Mouse (Mus musculus) heart, postnatal 0 days (tissue): Measurements from ENCODE around the gene 1700023F06Rik. TPM values are rescaled to one million over a fixed set of nuclear protein-coding genes. Genes with fewer than 3 reads are reported as not detected.

Experiments
- ATAC-seq: fragments of 200-750 bp; cut with Nextera tagmentation; 2 replicates; pipeline ENCODE4 v1.8.0; 2017; ENCODE audit warnings: low read depth, moderate number of reproducible peaks, moderate library complexity; ENCODE audit not compliant: insufficient read depth
- DNase-seq: peaks from one replicate; pipeline ENCODE4 v3.0.0-alpha.2; 2016; ENCODE audit warnings: low spot score
- H3K27ac ChIP-seq: fragments of 300-500 bp; sonication (generic); 2 replicates; pipeline ENCODE4 v1.5.1; 2014; ENCODE audit warnings: low read depth, mild to moderate bottlenecking
- H3K27me3 ChIP-seq: fragments of 300-500 bp; sonication (generic); 2 replicates; pipeline ENCODE4 v1.6.1; 2014; ENCODE audit warnings: low read length, mixed read lengths; ENCODE audit not compliant: control insufficient read depth, insufficient read depth
- H3K36me3 ChIP-seq: fragments of 300-500 bp; sonication (generic); replicated peaks from 2 replicates; pipeline ENCODE4 v1.6.1; 2014; ENCODE audit warnings: low read length, mixed read lengths; ENCODE audit not compliant: control insufficient read depth, insufficient read depth
- H3K4me1 ChIP-seq: fragments of 300-500 bp; sonication (generic); 2 replicates; pipeline ENCODE4 v1.6.1; 2014; ENCODE audit warnings: antibody characterized with exemption; ENCODE audit not compliant: control insufficient read depth, insufficient read depth
- H3K4me2 ChIP-seq: fragments of 300-500 bp; sonication (generic); 2 replicates; pipeline ENCODE4 v1.6.1; 2014; ENCODE audit warnings: low read depth, mild to moderate bottlenecking, low read length, moderate library complexity
- H3K4me3 ChIP-seq: fragments of 300-500 bp; sonication (generic); 2 replicates; pipeline ENCODE4 v1.5.1; 2014; ENCODE audit warnings: low read depth, low read length
- H3K9ac ChIP-seq: fragments of 300-500 bp; sonication (generic); replicated peaks from 2 replicates; pipeline ENCODE4 v1.6.1; 2014; ENCODE audit warnings: low read depth, low read length, mixed read lengths
- H3K9me3 ChIP-seq: fragments of 300-500 bp; sonication (generic); replicated peaks from 2 replicates; pipeline ENCODE4 v1.6.1; 2016; ENCODE audit warnings: low read length; ENCODE audit not compliant: control insufficient read depth
- CTCF ChIP-seq: IDR thresholded peaks from 2 replicates; pipeline ENCODE4 v1.5.1; 2016; ENCODE audit warnings: antibody characterized with exemption, control low read depth, low read depth
- EP300 ChIP-seq: IDR thresholded peaks from 2 replicates; pipeline ENCODE4 v1.6.1; 2016; ENCODE audit warnings: antibody characterized with exemption, low read depth
- WGBS: fragments of 180-500 bp; shearing (Covaris S2); extraction: QIAGEN DNeasy Blood & Tissue Kit; methylation state at CpG from one replicate; pipeline ENCODE4 v1.1.7; 2014; 5-methylcytosine and 5-hydroxymethylcytosine counted together
- polyA plus RNA-seq: library from polyadenylated mRNA; unstranded; fragments of >200 nt; fragmentation: Nextera tagmentation; extraction: Ambion mirVana; gene quantifications from 2 replicates; pipeline ENCODE4 v1.2.1, GENCODE M21; 2015
- total RNA-seq: library from RNA; depleted of rRNA; stranded (reverse); fragments of >200 nt; gene quantifications from 2 replicates; pipeline ENCODE4 v1.2.3, GENCODE M21; 2014; ENCODE audit warnings: low replicate concordance; rRNA removed

1700023F06Rik gene
- total RNA-seq (not detected in 2 replicates), polyA plus RNA-seq (0.10 TPM in 1 of 2 replicates, not detected in the other)

GRCm38 (mm10) chr11:103208458-103208857 is at the start of gene 1700023F06Rik:
Gene 1700023F06Rik, minus strand, starts transcription at chr11:103208558.
- H3K4me3 ChIP-seq, result no peak within 1 kb of the TSS
- no peak for DNase-seq
- TF ChIP-seq CTCF, result no peak
- no peak for TF ChIP-seq EP300
- H3K27me3 ChIP-seq, result no peaks in the 10 kb centered on the region; the same call in 1 of the 2 replicates
- H3K9me3 ChIP-seq, result no peaks in the 10 kb centered on the region
- H3K4me2 ChIP-seq, result no peak within 1 kb of the TSS
- H3K9ac ChIP-seq, result no peak within 1 kb of the TSS
- no peak for ATAC-seq
- no peak within 1 kb of the TSS for H3K27ac ChIP-seq
- no peaks in the 10 kb centered on the region for H3K36me3 ChIP-seq
- H3K4me1 ChIP-seq, result no peaks in the 10 kb centered on the region
- 87% methylated on average over 3 of the region's 3 CpGs for WGBS

GRCm38 (mm10) chr11:103257938-103258481 is 49.7 kb upstream of the 1700023F06Rik start:
- DNase-seq (no peak), ATAC-seq (no peak)
- no peaks in the 10 kb centered on the region for H3K36me3 ChIP-seq
- H3K9ac ChIP-seq, result no peak overlapping the region
- H3K27me3 ChIP-seq, result no peaks in the 10 kb centered on the region
- H3K4me1 ChIP-seq, result peaks cover 16% of the 10 kb centered on the region
- no peak for TF ChIP-seq EP300
- no peak for TF ChIP-seq CTCF
- WGBS, result 83% methylated on average over 4 of the region's 4 CpGs
- H3K4me3 ChIP-seq, result no peak overlapping the region
- no peak overlapping the region for H3K27ac ChIP-seq
- H3K4me2 ChIP-seq, result no peak overlapping the region
- H3K9me3 ChIP-seq, result no peaks in the 10 kb centered on the region

- no peak for DNase-seq
- no peaks in the 10 kb centered on the region for H3K9me3 ChIP-seq
- H3K9ac ChIP-seq, result no peak overlapping the region
- no peak for TF ChIP-seq CTCF
- no peak for TF ChIP-seq EP300
- H3K4me2 ChIP-seq, result no peak overlapping the region
- no peaks in the 10 kb centered on the region for H3K27me3 ChIP-seq
- no peak for ATAC-seq
- no peak overlapping the region for H3K4me3 ChIP-seq
- 84% methylated on average over 5 of the region's 5 CpGs for WGBS
- H3K27ac ChIP-seq, result no peak overlapping the region
- H3K4me1 ChIP-seq, result peaks cover 8% of the 10 kb centered on the region; the same call in 1 of the 2 replicates
- H3K36me3 ChIP-seq, result no peaks in the 10 kb centered on the region
Observed at GRCm38 (mm10) chr11:103253605-103254004, 45.2 kb upstream of the 1700023F06Rik start.

GRCm38 (mm10) chr11:103252380-103252779 is 44.0 kb upstream of the 1700023F06Rik start:
- Histone ChIP-seq H3K27me3 (no peaks in the 10 kb centered on the region), H3K27ac (no peak overlapping the region), H3K9ac (no peak overlapping the region), H3K36me3 (no peaks in the 10 kb centered on the region), H3K4me1 (peaks cover 18% of the 10 kb centered on the region), H3K4me2 (no peak overlapping the region), H3K4me3 (no peak overlapping the region), H3K9me3 (no peaks in the 10 kb centered on the region)
- TF ChIP-seq EP300 (no peak), CTCF (no peak)
- WGBS, result 74% methylated on average over 5 of the region's 5 CpGs
- no peak for ATAC-seq
- DNase-seq, result no peak

GRCm38 (mm10) chr11:103250324-103250723 is 42.0 kb upstream of the 1700023F06Rik start:
- Histone ChIP-seq H3K4me3 (no peak overlapping the region), H3K4me1 (peaks cover 33% of the 10 kb centered on the region), H3K9me3 (no peaks in the 10 kb centered on the region), H3K4me2 (no peak overlapping the region), H3K27me3 (no peaks in the 10 kb centered on the region), H3K27ac (no peak overlapping the region), H3K36me3 (no peaks in the 10 kb centered on the region), H3K9ac (no peak overlapping the region)
- ATAC-seq (no peak), DNase-seq (no peak)
- 92% methylated on average over 3 of the region's 3 CpGs for WGBS
- TF ChIP-seq CTCF (no peak), EP300 (no peak)

GRCm38 (mm10) chr11:103249509-103249908 is 41.2 kb upstream of the 1700023F06Rik start:
- no peak overlapping the region for H3K4me2 ChIP-seq
- H3K4me1 ChIP-seq, result peaks cover 40% of the 10 kb centered on the region
- no peaks in the 10 kb centered on the region for H3K27me3 ChIP-seq
- no peak overlapping the region; the same call in 1 of the 2 replicates for H3K27ac ChIP-seq
- DNase-seq, result no peak
- no peak for ATAC-seq
- H3K9ac ChIP-seq, result no peak overlapping the region
- H3K9me3 ChIP-seq, result no peaks in the 10 kb centered on the region
- 74% methylated on average over 6 of the region's 6 CpGs for WGBS
- no peak overlapping the region for H3K4me3 ChIP-seq
- no peak for TF ChIP-seq EP300
- TF ChIP-seq CTCF, result no peak
- no peaks in the 10 kb centered on the region for H3K36me3 ChIP-seq
